Mouse (Mus musculus): ENCODE data around the gene Tmem47. TPM values are rescaled to one million over a fixed set of nuclear protein-coding genes. Genes with fewer than 3 reads are reported as not detected.
A peak's percentile ranks its signal among the peaks of the same experiment; 100 is the strongest.

The Tmem47 gene
- polyA plus RNA-seq (2015; fragmentation: Nextera tagmentation; extraction: Ambion mirVana) = 16.5 and 22.7 TPM in 2 replicates

GRCm38 (mm10) chrX:81070210-81070803, at the start of gene Tmem47:
TSS of gene Tmem47 (plus strand) at chrX:81070698.
- WGBS = 7% methylated on average over 38 of the region's 39 CpGs
- ATAC-seq (ENCODE audit: low FRiP score, low read depth) = peak; percentile 97
- H3K4me3 ChIP-seq = peak within 1 kb of the TSS; percentile 72

DNA sequence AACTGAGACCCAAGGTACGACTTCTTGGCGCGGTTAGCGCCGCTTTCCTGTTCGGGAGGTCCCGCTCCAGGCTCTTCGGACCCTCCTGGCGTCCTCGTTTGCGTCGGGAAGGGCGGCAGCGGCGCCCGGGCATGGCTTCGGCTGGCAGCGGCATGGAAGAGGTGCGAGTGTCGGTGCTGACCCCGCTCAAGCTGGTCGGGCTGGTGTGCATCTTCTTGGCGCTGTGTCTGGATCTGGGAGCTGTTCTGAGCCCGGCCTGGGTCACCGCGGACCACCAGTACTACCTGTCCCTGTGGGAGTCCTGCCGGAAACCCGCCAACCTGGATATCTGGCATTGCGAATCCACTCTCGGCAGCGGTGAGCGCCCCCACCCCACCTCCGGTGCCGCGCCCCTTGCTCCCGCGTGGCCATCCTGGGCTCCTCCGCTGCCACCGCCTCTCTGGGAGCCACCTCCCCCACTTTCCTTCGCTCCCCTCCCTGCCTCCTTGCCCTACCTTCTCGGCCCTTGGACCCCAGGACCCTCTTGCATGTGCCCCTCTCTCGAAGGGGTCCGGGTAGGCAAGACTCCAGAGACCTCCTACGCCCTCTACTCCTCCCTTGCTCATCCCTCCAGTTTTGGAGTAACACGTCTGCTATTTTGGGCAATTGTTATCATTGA, 435 bp downstream of the Tmem47 start:
- H3K4me2 ChIP-seq = peak overlapping the region; percentile 57
- peak overlapping the region; percentile 72 for H3K9ac ChIP-seq
- H3K36me3 ChIP-seq = no peaks in the 10 kb centered on the region
- H3K4me1 ChIP-seq (replicated peaks) = no peaks in the 10 kb centered on the region
- peak overlapping the region; percentile 72 for H3K4me3 ChIP-seq
- 15% methylated on average over 45 of the region's 45 CpGs for WGBS
- H3K9me3 ChIP-seq = no peaks in the 10 kb centered on the region
- peak overlapping the region; percentile 85 for H3K27ac ChIP-seq (replicated peaks)
- no peaks in the 10 kb centered on the region for H3K27me3 ChIP-seq
- ATAC-seq (ENCODE audit: low FRiP score, low read depth) = peak; percentile 65

More at GRCm38 (mm10) chrX:81070210-81070803, at the start of gene Tmem47:
- peak within 1 kb of the TSS; percentile 57 for H3K4me2 ChIP-seq
- H3K9me3 ChIP-seq = no peaks in the 10 kb centered on the region
- H3K36me3 ChIP-seq = no peaks in the 10 kb centered on the region
- no peaks in the 10 kb centered on the region for H3K27me3 ChIP-seq
- H3K4me1 ChIP-seq (replicated peaks) = no peaks in the 10 kb centered on the region
- H3K9ac ChIP-seq = peak within 1 kb of the TSS; percentile 72
- peak within 1 kb of the TSS; percentile 85 for H3K27ac ChIP-seq (replicated peaks)

DNA sequence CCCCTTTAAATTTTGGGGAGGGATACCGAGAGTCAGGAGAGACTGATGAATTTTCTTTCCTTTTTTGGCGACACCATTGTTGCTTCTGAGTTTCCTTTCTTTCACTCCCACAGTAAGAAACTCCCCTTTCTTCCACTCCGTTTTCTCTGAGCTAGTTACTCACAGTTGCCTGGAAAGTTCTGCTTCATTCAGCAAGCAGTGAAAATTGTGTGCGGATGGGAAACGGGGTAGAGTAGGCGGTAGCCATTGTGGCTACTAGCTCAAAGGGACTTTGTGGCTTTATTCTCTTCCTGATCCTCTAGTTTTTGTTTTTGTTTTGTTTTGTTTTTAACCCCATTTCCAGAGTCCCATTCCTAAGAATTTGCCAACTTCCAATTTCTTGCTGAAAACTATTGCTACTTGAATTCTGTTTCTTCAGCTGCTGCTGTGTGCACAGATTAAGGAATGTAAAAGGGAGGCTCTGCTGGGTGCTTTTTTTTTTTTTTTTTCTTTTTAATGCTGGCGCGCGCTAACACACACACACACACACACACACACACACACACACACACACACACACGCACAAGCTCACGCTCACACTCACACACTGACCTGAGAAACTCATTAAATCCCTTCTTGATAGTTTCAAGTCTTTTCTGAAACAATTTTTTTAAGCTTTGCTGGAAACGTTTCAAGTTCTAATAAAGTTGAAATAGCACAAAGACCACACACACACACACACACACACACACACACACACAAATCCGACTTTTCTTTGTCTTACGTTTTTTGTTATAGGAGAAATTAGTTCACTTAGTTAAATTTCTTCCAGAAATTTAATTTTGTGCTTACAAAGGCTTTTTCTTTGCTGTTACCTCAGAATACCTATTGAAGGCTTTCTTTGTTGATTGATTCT, 1.5 kb downstream of the Tmem47 start:
- WGBS = 14% methylated on average over 10 of the region's 14 CpGs
- peak overlapping the region; percentile 72 for H3K9ac ChIP-seq

GRCm38 (mm10) chrX:81072651-81073050, 2.2 kb downstream of the Tmem47 start:
- Histone ChIP-seq H3K36me3 (no peaks in the 10 kb centered on the region), H3K27me3 (no peaks in the 10 kb centered on the region), H3K27ac (replicated peaks) (peak overlapping the region; percentile 34; the same call in 1 of the 2 replicates), H3K4me3 (peak overlapping the region; percentile 72), H3K9me3 (no peaks in the 10 kb centered on the region), H3K4me1 (replicated peaks) (no peaks in the 10 kb centered on the region), H3K4me2 (peak overlapping the region; percentile 57), H3K9ac (no peak overlapping the region)
- WGBS = 7% methylated on average over 2 of the region's 2 CpGs
- no peak for ATAC-seq (ENCODE audit: low FRiP score, low read depth)

More for the DNA sequence above, 1.5 kb downstream of the Tmem47 start:
- Histone ChIP-seq H3K27me3 (no peaks in the 10 kb centered on the region), H3K4me2 (peak overlapping the region; percentile 57), H3K4me1 (replicated peaks) (no peaks in the 10 kb centered on the region), H3K27ac (replicated peaks) (peak overlapping the region; percentile 85; the same call in 1 of the 2 replicates), H3K36me3 (no peaks in the 10 kb centered on the region), H3K4me3 (peak overlapping the region; percentile 72), H3K9me3 (no peaks in the 10 kb centered on the region)
- no peak for ATAC-seq (ENCODE audit: low FRiP score, low read depth)

DNA sequence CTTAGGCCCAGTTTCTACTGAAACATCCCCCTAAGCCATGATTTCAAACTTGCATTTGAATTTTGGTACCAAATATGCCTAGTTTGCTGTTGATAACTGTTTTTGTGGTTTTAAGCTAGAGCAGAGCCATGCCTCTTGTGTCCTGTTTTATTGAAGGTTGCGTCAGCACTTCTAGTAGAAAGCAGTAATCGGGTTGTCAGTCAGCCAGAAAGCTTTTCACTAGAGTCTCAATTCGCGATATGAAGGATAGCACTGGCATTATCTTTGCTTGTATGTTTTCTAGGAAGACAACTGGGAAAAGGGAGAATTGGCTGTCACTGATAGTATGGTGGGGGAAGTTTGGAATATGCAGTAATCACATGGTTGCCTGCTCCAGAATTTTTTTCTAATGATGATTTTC, 3.3 kb downstream of the Tmem47 start:
- no peak for ATAC-seq (ENCODE audit: low FRiP score, low read depth)
- H3K27ac ChIP-seq (replicated peaks) = no peak overlapping the region
- no peak overlapping the region for H3K9ac ChIP-seq
- WGBS = 23% methylated on average over 4 of the region's 4 CpGs
- peak overlapping the region; percentile 72 for H3K4me3 ChIP-seq
- no peaks in the 10 kb centered on the region for H3K4me1 ChIP-seq (replicated peaks)
- H3K27me3 ChIP-seq = no peaks in the 10 kb centered on the region
- H3K4me2 ChIP-seq = peak overlapping the region; percentile 57
- no peaks in the 10 kb centered on the region for H3K9me3 ChIP-seq
- H3K36me3 ChIP-seq = no peaks in the 10 kb centered on the region

DNA sequence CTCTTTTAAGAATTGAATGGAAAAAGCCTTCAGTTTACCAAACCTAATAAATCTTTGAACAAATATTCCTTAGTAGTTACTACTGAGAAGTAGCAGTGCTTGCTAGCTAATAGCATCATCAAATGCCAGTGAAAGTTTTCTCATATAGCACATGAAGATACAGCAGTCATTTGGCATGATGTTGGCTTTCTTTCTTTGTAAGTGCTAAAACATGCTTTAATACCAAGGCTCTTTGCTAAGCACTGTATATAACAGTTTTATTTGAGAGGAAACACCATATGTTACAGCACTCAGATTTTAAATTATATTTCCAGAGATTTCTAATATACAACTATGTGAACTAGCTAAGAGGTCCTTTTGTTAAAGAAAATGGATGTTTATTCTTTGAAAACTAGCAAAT, 8.0 kb downstream of the Tmem47 start:
- no peaks in the 10 kb centered on the region for H3K4me1 ChIP-seq (replicated peaks)
- H3K4me3 ChIP-seq = no peak overlapping the region
- no peaks in the 10 kb centered on the region for H3K36me3 ChIP-seq
- no peaks in the 10 kb centered on the region for H3K27me3 ChIP-seq
- H3K9me3 ChIP-seq = no peaks in the 10 kb centered on the region
- no peak overlapping the region for H3K9ac ChIP-seq
- no peak overlapping the region for H3K4me2 ChIP-seq
- no peak for ATAC-seq (ENCODE audit: low FRiP score, low read depth)
- H3K27ac ChIP-seq (replicated peaks) = no peak overlapping the region

DNA sequence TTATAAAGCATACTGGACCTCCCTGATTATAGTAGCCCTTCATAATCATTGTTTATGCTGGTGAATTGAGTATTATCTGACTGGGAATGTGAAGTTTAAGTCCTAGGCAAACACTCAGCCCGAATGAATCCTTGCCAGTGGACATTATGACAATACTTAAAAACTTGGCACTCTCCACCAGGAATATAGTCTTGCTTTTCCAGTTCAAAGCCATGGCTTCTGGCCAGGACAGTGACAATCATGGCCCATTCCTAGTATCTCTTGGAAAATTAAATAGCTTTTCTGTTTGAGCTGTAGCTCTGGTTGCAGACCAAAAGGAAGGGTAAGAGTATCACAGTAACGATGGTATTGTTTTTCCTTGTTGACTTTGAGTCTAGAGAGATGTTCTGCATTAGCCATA, 10.5 kb downstream of the Tmem47 start:
- Histone ChIP-seq H3K27ac (replicated peaks) (no peak overlapping the region), H3K36me3 (no peaks in the 10 kb centered on the region), H3K9me3 (no peaks in the 10 kb centered on the region), H3K4me1 (replicated peaks) (no peaks in the 10 kb centered on the region), H3K4me3 (no peak overlapping the region), H3K9ac (no peak overlapping the region), H3K4me2 (no peak overlapping the region), H3K27me3 (no peaks in the 10 kb centered on the region)
- WGBS = 45% methylated on average over 2 of the region's 2 CpGs
- ATAC-seq (ENCODE audit: low FRiP score, low read depth) = no peak

DNA sequence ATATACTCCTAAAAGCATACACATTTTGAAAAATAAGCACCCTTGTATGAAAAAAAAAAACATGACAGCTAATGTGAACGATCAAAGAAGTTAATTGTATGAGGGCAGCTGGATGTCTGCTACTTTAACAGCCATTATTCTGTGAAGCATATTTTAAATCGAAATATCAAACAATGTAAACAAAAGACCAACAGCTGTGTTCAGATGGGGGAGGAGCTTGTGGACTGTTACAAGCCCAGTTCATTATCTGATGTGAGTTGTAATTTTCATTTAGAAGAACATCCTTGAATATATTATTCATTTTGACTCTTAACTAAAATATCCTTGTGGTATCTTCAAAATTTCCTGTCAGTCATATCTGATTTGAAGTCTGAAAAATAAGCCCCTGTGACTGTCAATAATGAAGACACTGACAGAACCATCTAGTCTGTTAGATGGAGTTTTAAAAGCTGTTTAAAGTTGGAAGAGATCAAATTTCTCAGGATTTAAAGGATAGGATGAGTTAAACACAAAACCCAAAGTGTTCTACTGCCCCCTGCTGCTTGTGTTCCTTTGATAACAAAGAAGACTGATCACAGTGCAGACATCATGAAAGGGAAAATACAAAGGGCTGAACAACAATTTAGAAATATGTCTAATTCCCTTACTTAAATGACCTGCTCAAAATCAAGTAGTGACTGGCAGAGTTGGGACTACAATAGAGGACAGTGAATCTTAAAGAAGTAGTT, 14.7 kb downstream of the Tmem47 start:
- Histone ChIP-seq H3K4me3 (no peak overlapping the region), H3K36me3 (no peaks in the 10 kb centered on the region), H3K27ac (replicated peaks) (no peak overlapping the region), H3K9me3 (no peaks in the 10 kb centered on the region), H3K4me1 (replicated peaks) (no peaks in the 10 kb centered on the region), H3K27me3 (no peaks in the 10 kb centered on the region), H3K4me2 (no peak overlapping the region), H3K9ac (no peak overlapping the region)
- 18% methylated on average over 2 of the region's 2 CpGs for WGBS
- ATAC-seq (ENCODE audit: low FRiP score, low read depth) = no peak

GRCm38 (mm10) chrX:81147416-81147815, 76.9 kb downstream of the Tmem47 start:
- 84% methylated on average over 1 of the region's 1 CpGs for WGBS
- no peak overlapping the region for H3K27ac ChIP-seq (replicated peaks)
- H3K9me3 ChIP-seq = no peaks in the 10 kb centered on the region
- no peak overlapping the region for H3K4me2 ChIP-seq
- H3K4me3 ChIP-seq = no peak overlapping the region
- no peaks in the 10 kb centered on the region for H3K36me3 ChIP-seq
- no peaks in the 10 kb centered on the region for H3K27me3 ChIP-seq
- H3K9ac ChIP-seq = no peak overlapping the region
- no peak for ATAC-seq (ENCODE audit: low FRiP score, low read depth)
- no peaks in the 10 kb centered on the region for H3K4me1 ChIP-seq (replicated peaks)

Data from hindbrain, embryonic 15.5 days (tissue).